Mouse (Mus musculus) liver, embryonic 11.5 days (tissue): ENCODE results near the gene Mid2. TPM values are rescaled to one million over a fixed set of nuclear protein-coding genes. Genes with fewer than 3 reads are reported as not detected.
A peak's percentile ranks its signal among the peaks of the same experiment; 100 is the strongest.

ENCODE experiments used
- ATAC-seq: fragments of 200-750 bp; cut with Nextera tagmentation; replicated peaks from 2 replicates; pipeline ENCODE4 v1.8.0; 2017; ENCODE audit warnings: moderate number of reproducible peaks, mild to moderate bottlenecking, moderate TSS enrichment, moderate library complexity; ENCODE audit not compliant: low FRiP score
- DNase-seq: peaks from one replicate; pipeline ENCODE4 v3.0.0-alpha.2; 2017; ENCODE audit warnings: low spot score
- H3K27ac ChIP-seq: fragments of 300-500 bp; sonication (generic); 2 replicates; pipeline ENCODE4 v1.5.1; 2014; ENCODE audit warnings: mild to moderate bottlenecking, low read depth, low read length, control low read depth
- H3K27me3 ChIP-seq: fragments of 300-500 bp; sonication (generic); replicated peaks from 2 replicates; pipeline ENCODE4 v1.6.1; 2014; ENCODE audit warnings: low read length, mixed read lengths; ENCODE audit not compliant: control insufficient read depth, insufficient read depth
- H3K36me3 ChIP-seq: fragments of 300-500 bp; sonication (generic); 2 replicates; pipeline ENCODE4 v1.6.1; 2014; ENCODE audit warnings: mild to moderate bottlenecking, low read length, moderate library complexity, mixed read lengths; ENCODE audit not compliant: control insufficient read depth, insufficient read depth
- H3K4me1 ChIP-seq: fragments of 300-500 bp; sonication (generic); replicated peaks from 2 replicates; pipeline ENCODE4 v1.6.1; 2014; ENCODE audit warnings: low read length, mixed read lengths; ENCODE audit not compliant: control insufficient read depth, insufficient read depth
- H3K4me2 ChIP-seq: fragments of 300-500 bp; sonication (generic); 2 replicates; pipeline ENCODE4 v1.6.1; 2014; ENCODE audit warnings: mild to moderate bottlenecking, control low read depth, moderate library complexity
- H3K4me3 ChIP-seq: fragments of 300-500 bp; sonication (generic); 2 replicates; pipeline ENCODE4 v1.5.1; 2014; ENCODE audit warnings: low read depth, low read length, control low read depth
- H3K9ac ChIP-seq: fragments of 300-500 bp; sonication (generic); 2 replicates; pipeline ENCODE4 v1.6.1; 2014; ENCODE audit warnings: low read depth, low read length, control low read depth
- H3K9me3 ChIP-seq: fragments of 300-500 bp; sonication (generic); 2 replicates; pipeline ENCODE4 v1.6.1; 2016; ENCODE audit warnings: low read length, inconsistent platforms, mixed read lengths; ENCODE audit not compliant: control insufficient read depth
- WGBS: fragments of 180-500 bp; shearing (Covaris S2); extraction: QIAGEN DNeasy Blood & Tissue Kit; methylation state at CpG from one replicate; pipeline ENCODE4 v1.1.7; 2014; 5-methylcytosine and 5-hydroxymethylcytosine counted together
- polyA plus RNA-seq: library from polyadenylated mRNA; unstranded; fragments of >200 nt; fragmentation: Nextera tagmentation; extraction: Ambion mirVana; gene quantifications from 2 replicates; pipeline ENCODE4 v1.2.1, GENCODE M21; 2014

The Mid2 gene
- 0.87 and 1.4 TPM in 2 replicates for polyA plus RNA-seq

GRCm38 (mm10) chrX:140664479-140665241, at the start of gene Mid2:
Gene Mid2 (plus strand): TSS chrX:140664599.
- 9% methylated on average over 55 of the region's 68 CpGs for WGBS
- H3K27ac ChIP-seq: no peak within 1 kb of the TSS

GRCm38 (mm10) chrX:140624875-140625594, 39.4 kb upstream of the Mid2 start:
- DNase-seq: no peak
- H3K4me2 ChIP-seq: peak overlapping the region; percentile 8; the same call in 1 of the 2 replicates
- H3K4me3 ChIP-seq: no peak overlapping the region
- H3K9ac ChIP-seq: no peak overlapping the region
- no peaks in the 10 kb centered on the region for H3K4me1 ChIP-seq
- 47% methylated on average over 12 of the region's 12 CpGs for WGBS
- peaks cover 8% of the 10 kb centered on the region; the same call in 1 of the 2 replicates for H3K27me3 ChIP-seq
- H3K9me3 ChIP-seq: no peaks in the 10 kb centered on the region
- no peak for ATAC-seq
- H3K27ac ChIP-seq: no peak overlapping the region
- H3K36me3 ChIP-seq: no peaks in the 10 kb centered on the region

More at GRCm38 (mm10) chrX:140664479-140665241, at the start of gene Mid2:
- peak; percentile 15; the same call in 1 of the 2 replicates for ATAC-seq
- H3K4me2 ChIP-seq: peak within 1 kb of the TSS; percentile 68
- peak within 1 kb of the TSS; percentile 51 for H3K4me3 ChIP-seq
- H3K9ac ChIP-seq: 0 out of 2 replicates have a peak within 1 kb of the TSS, but pooled peaks have one; percentile 34
- no peaks in the 10 kb centered on the region for H3K36me3 ChIP-seq
- peak; percentile 40 for DNase-seq
- H3K4me1 ChIP-seq: no peaks in the 10 kb centered on the region
- peaks cover 43% of the 10 kb centered on the region for H3K27me3 ChIP-seq
- H3K9me3 ChIP-seq: no peaks in the 10 kb centered on the region

GRCm38 (mm10) chrX:140638028-140638427, 26.4 kb upstream of the Mid2 start:
- 0 out of 2 replicates have a peak, but pooled peaks cover 2% of the 10 kb centered on the region for H3K27me3 ChIP-seq
- WGBS: 72% methylated on average over 5 of the region's 5 CpGs
- ATAC-seq (no peak), DNase-seq (no peak)
- no peaks in the 10 kb centered on the region for H3K36me3 ChIP-seq
- H3K4me2 ChIP-seq: no peak overlapping the region
- no peak overlapping the region for H3K9ac ChIP-seq
- no peaks in the 10 kb centered on the region for H3K4me1 ChIP-seq
- no peaks in the 10 kb centered on the region for H3K9me3 ChIP-seq
- no peak overlapping the region for H3K27ac ChIP-seq
- no peak overlapping the region for H3K4me3 ChIP-seq

GRCm38 (mm10) chrX:140639592-140639991, 24.8 kb upstream of the Mid2 start:
- H3K36me3 ChIP-seq: no peaks in the 10 kb centered on the region
- 0 out of 2 replicates have a peak, but pooled peaks cover under 1% of the 10 kb centered on the region for H3K27me3 ChIP-seq
- no peak overlapping the region for H3K27ac ChIP-seq
- no peak overlapping the region for H3K9ac ChIP-seq
- H3K9me3 ChIP-seq: no peaks in the 10 kb centered on the region
- H3K4me1 ChIP-seq: no peaks in the 10 kb centered on the region
- DNase-seq: no peak
- WGBS: 59% methylated on average over 2 of the region's 2 CpGs
- H3K4me2 ChIP-seq: no peak overlapping the region
- ATAC-seq: no peak
- H3K4me3 ChIP-seq: no peak overlapping the region

GRCm38 (mm10) chrX:140660731-140661130, 3.7 kb upstream of the Mid2 start:
- Histone ChIP-seq H3K9ac (no peak overlapping the region), H3K27me3 (peaks cover 24% of the 10 kb centered on the region), H3K9me3 (no peaks in the 10 kb centered on the region), H3K36me3 (no peaks in the 10 kb centered on the region), H3K4me3 (no peak overlapping the region), H3K27ac (no peak overlapping the region), H3K4me2 (no peak overlapping the region), H3K4me1 (no peaks in the 10 kb centered on the region)
- DNase-seq: no peak
- WGBS: 31% methylated on average over 1 of the region's 1 CpGs
- ATAC-seq: no peak

GRCm38 (mm10) chrX:140663516-140663915, 883 bp upstream of the Mid2 start:
- Histone ChIP-seq H3K4me3 (no peak overlapping the region), H3K9me3 (no peaks in the 10 kb centered on the region), H3K4me1 (no peaks in the 10 kb centered on the region), H3K27ac (no peak overlapping the region), H3K36me3 (no peaks in the 10 kb centered on the region), H3K4me2 (no peak overlapping the region), H3K9ac (no peak overlapping the region), H3K27me3 (peaks cover 43% of the 10 kb centered on the region)
- DNase-seq (no peak), ATAC-seq (no peak)
- WGBS: 58% methylated on average over 2 of the region's 2 CpGs

GRCm38 (mm10) chrX:140665242-140665810, 927 bp downstream of the Mid2 start:
- H3K36me3 ChIP-seq: no peaks in the 10 kb centered on the region
- H3K9ac ChIP-seq: 0 out of 2 replicates have a peak overlapping the region, but pooled peaks have one; percentile 34
- H3K27me3 ChIP-seq: peaks cover 43% of the 10 kb centered on the region
- peak overlapping the region; percentile 68 for H3K4me2 ChIP-seq
- peak overlapping the region; percentile 51 for H3K4me3 ChIP-seq
- ATAC-seq: peak; percentile 26; the same call in 1 of the 2 replicates
- WGBS: 18% methylated on average over 25 of the region's 47 CpGs
- H3K27ac ChIP-seq: no peak overlapping the region
- H3K9me3 ChIP-seq: no peaks in the 10 kb centered on the region
- H3K4me1 ChIP-seq: no peaks in the 10 kb centered on the region
- peak; percentile 31 for DNase-seq

GRCm38 (mm10) chrX:140675444-140675843, 11.0 kb downstream of the Mid2 start:
- Histone ChIP-seq H3K4me1 (no peaks in the 10 kb centered on the region), H3K27ac (no peak overlapping the region), H3K9ac (no peak overlapping the region), H3K27me3 (peaks cover 2% of the 10 kb centered on the region), H3K9me3 (no peaks in the 10 kb centered on the region), H3K4me2 (no peak overlapping the region), H3K36me3 (no peaks in the 10 kb centered on the region), H3K4me3 (no peak overlapping the region)
- WGBS: 70% methylated on average over 5 of the region's 5 CpGs
- no peak for DNase-seq
- no peak for ATAC-seq
